Mouse (Mus musculus) liver, postnatal 0 days (tissue): ENCODE data around the gene Cebpa. TPM values are rescaled to one million over a fixed set of nuclear protein-coding genes. Genes with fewer than 3 reads are reported as not detected.

Experiments used
- ATAC-seq: fragments of 200-750 bp; cut with Nextera tagmentation; 2 replicates; pipeline ENCODE4 v1.8.0; 2017; ENCODE audit warnings: mild to moderate bottlenecking, moderate library complexity
- DNase-seq: peaks from one replicate; pipeline ENCODE4 v3.0.0-alpha.2; 2016
- H3K27ac ChIP-seq: fragments of 300-500 bp; sonication (generic); 2 replicates; pipeline ENCODE4 v1.5.1; 2014; ENCODE audit warnings: antibody characterized with exemption, moderate library complexity, mild to moderate bottlenecking, low read depth
- H3K27me3 ChIP-seq: fragments of 300-500 bp; sonication (generic); 2 replicates; pipeline ENCODE4 v1.6.1; 2014; ENCODE audit warnings: low read length, control low read depth, mixed read lengths; ENCODE audit not compliant: insufficient read depth
- H3K36me3 ChIP-seq: fragments of 300-500 bp; sonication (generic); replicated peaks from 2 replicates; pipeline ENCODE4 v1.6.1; 2014; ENCODE audit warnings: mild to moderate bottlenecking, control low read depth, low read length, moderate library complexity, mixed read lengths; ENCODE audit not compliant: insufficient read depth
- H3K4me1 ChIP-seq: fragments of 300-500 bp; sonication (generic); 2 replicates; pipeline ENCODE4 v1.6.1; 2014; ENCODE audit warnings: antibody characterized with exemption, mild to moderate bottlenecking, control low read depth; ENCODE audit not compliant: insufficient read depth
- H3K4me2 ChIP-seq: fragments of 300-500 bp; sonication (generic); 2 replicates; pipeline ENCODE4 v1.6.1; 2014; ENCODE audit warnings: low read depth, mild to moderate bottlenecking, low read length, moderate library complexity, mixed read lengths
- H3K4me3 ChIP-seq: fragments of 300-500 bp; sonication (generic); 2 replicates; pipeline ENCODE4 v1.5.1; 2014; ENCODE audit warnings: low read depth, low read length
- H3K9ac ChIP-seq: fragments of 300-500 bp; sonication (generic); replicated peaks from 2 replicates; pipeline ENCODE4 v1.6.1; 2014; ENCODE audit warnings: mild to moderate bottlenecking, moderate library complexity
- H3K9me3 ChIP-seq: fragments of 300-500 bp; sonication (generic); 2 replicates; pipeline ENCODE4 v1.6.1; 2016; ENCODE audit warnings: mild to moderate bottlenecking, control low read depth, low read length, mixed read lengths
- CTCF ChIP-seq: sonication (generic); IDR thresholded peaks from 2 replicates; pipeline ENCODE4 v1.5.1; 2016; ENCODE audit warnings: antibody characterized with exemption, low read depth
- EP300 ChIP-seq: IDR thresholded peaks from 2 replicates; pipeline ENCODE4 v1.6.1; 2016; ENCODE audit warnings: antibody characterized with exemption, low read depth, mild to moderate bottlenecking
- WGBS: fragments of 180-500 bp; shearing (Covaris S2); extraction: QIAGEN DNeasy Blood & Tissue Kit; methylation state at CpG from one replicate; pipeline ENCODE4 v1.1.7; 2014; ENCODE audit not compliant: insufficient replicate concordance; 5-methylcytosine and 5-hydroxymethylcytosine counted together
- microRNA-seq: library from miRNA; unstranded; fragments of <30 nt; microRNA quantifications from one replicate; pipeline ENCODE4, GENCODE M21; 2016
- polyA plus RNA-seq: library from polyadenylated mRNA; unstranded; fragments of >200 nt; fragmentation: Nextera tagmentation; extraction: Ambion mirVana; gene quantifications from 2 replicates; pipeline ENCODE4 v1.2.1, GENCODE M21; 2015

Cebpa gene
- polyA plus RNA-seq, 1 experiment from 2014 or later, result 20.2 TPM

DNA sequence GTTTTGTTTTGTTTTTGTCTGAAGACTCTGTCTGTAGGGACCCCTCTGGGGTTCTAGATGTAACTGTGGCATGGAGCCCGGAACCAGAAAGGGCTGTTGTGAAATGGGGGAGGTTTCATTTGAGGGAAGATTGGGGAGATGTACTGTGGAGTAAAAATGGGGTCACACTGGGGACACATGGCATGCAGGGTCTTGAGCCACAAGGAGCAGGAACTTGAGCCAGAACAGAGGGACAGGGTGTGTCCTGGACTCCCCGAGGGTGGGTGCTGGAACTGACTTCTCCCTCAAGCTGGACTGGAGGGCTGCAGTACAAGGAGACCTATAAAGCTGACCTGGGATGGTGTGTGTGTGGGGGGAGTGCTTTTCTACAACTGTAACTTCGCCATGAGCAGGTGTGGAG lies 38.4 kb downstream of the Cebpa start:
- Histone ChIP-seq H3K4me1 (peaks cover 6% of the 10 kb centered on the region; the same call in 1 of the 2 replicates), H3K9me3 (no peaks in the 10 kb centered on the region), H3K27ac (no peak overlapping the region), H3K27me3 (no peaks in the 10 kb centered on the region), H3K4me2 (no peak overlapping the region), H3K4me3 (no peak overlapping the region), H3K9ac (no peak overlapping the region), H3K36me3 (no peaks in the 10 kb centered on the region)
- no peak for TF ChIP-seq EP300
- no peak for TF ChIP-seq CTCF
- 47% methylated on average over 3 of the region's 3 CpGs for WGBS
- DNase-seq, result no peak
- no peak for ATAC-seq

- H3K4me2 ChIP-seq, result no peak overlapping the region
- H3K9ac ChIP-seq, result no peak overlapping the region
- TF ChIP-seq CTCF, result no peak
- TF ChIP-seq EP300, result no peak
- no peaks in the 10 kb centered on the region for H3K27me3 ChIP-seq
- H3K36me3 ChIP-seq, result no peaks in the 10 kb centered on the region
- H3K4me3 ChIP-seq, result no peak overlapping the region
- H3K9me3 ChIP-seq, result no peaks in the 10 kb centered on the region
- H3K4me1 ChIP-seq, result peaks cover 11% of the 10 kb centered on the region
- no peak overlapping the region for H3K27ac ChIP-seq
- WGBS, result 76% methylated on average over 6 of the region's 6 CpGs
- ATAC-seq, result no peak
- no peak for DNase-seq
These were observed 43.4 kb downstream of the Cebpa start for GRCm38 (mm10) chr7:35162443-35162842.

DNA sequence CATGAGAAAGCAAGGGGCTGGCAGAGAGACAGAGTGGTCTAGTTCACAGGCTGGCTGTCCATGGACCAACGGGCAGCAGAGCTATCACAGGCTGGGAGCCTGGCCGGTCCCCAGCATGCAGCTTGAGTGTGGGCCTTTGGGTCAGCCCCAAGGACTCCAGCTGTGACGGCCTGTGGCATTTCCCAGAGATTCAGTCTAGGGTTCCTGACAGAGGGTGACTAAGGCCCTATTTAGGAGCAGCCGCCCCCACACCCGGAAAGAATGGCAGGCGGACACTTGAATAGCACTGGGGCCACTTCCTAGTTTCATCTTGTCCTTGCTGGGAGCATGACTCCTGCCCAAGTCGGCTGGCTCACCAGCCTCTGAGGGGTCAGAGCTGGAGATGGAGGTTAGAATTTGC lies 44.5 kb downstream of the Cebpa start:
- Histone ChIP-seq H3K9ac (no peak overlapping the region), H3K9me3 (no peaks in the 10 kb centered on the region), H3K4me1 (peaks cover 16% of the 10 kb centered on the region), H3K4me2 (no peak overlapping the region), H3K36me3 (no peaks in the 10 kb centered on the region), H3K4me3 (no peak overlapping the region), H3K27ac (no peak overlapping the region), H3K27me3 (no peaks in the 10 kb centered on the region)
- 58% methylated on average over 7 of the region's 7 CpGs for WGBS
- DNase-seq (no peak), ATAC-seq (no peak)
- TF ChIP-seq EP300 (no peak), CTCF (no peak)

- 82% methylated on average over 6 of the region's 6 CpGs for WGBS
- no peak for ATAC-seq
- TF ChIP-seq CTCF (no peak), EP300 (no peak)
These were observed 45.0 kb downstream of the Cebpa start for GRCm38 (mm10) chr7:35164131-35164530.

GRCm38 (mm10) chr7:35166988-35167387 lies 47.9 kb downstream of the Cebpa start:
- 52% methylated on average over 5 of the region's 5 CpGs for WGBS
- Histone ChIP-seq H3K27me3 (no peaks in the 10 kb centered on the region), H3K4me1 (peaks cover 18% of the 10 kb centered on the region), H3K9me3 (no peaks in the 10 kb centered on the region), H3K4me2 (no peak overlapping the region), H3K36me3 (no peaks in the 10 kb centered on the region), H3K27ac (peak overlapping the region; percentile 48), H3K4me3 (no peak overlapping the region), H3K9ac (no peak overlapping the region)
- no peak for DNase-seq
- no peak for TF ChIP-seq EP300
- no peak for TF ChIP-seq CTCF
- no peak for ATAC-seq

More at GRCm38 (mm10) chr7:35164131-35164530, 45.0 kb downstream of the Cebpa start:
- Histone ChIP-seq H3K9ac (no peak overlapping the region), H3K9me3 (no peaks in the 10 kb centered on the region), H3K4me3 (no peak overlapping the region), H3K27ac (no peak overlapping the region), H3K4me1 (peaks cover 16% of the 10 kb centered on the region), H3K27me3 (no peaks in the 10 kb centered on the region), H3K4me2 (no peak overlapping the region), H3K36me3 (no peaks in the 10 kb centered on the region)
- DNase-seq, result no peak

DNA sequence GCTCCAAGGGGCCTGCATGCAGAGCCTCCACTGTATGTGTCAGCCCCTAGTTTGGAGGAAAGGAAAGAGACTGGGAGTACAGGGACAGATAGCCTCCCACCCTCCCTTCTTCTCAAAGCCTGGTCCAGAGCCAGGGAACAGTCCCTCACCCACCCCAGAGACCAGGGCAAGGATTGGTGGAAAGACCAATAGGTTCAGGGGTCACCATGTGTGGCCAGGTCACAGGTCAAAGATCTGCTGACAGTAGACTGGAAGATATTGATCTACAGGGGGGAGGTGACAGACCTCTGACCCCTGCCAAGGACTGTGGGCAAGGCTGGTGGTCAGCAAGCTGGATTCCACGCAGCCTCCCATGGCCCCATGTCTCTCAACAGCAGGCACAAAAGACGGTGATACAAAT lies 48.8 kb downstream of the Cebpa start:
- ATAC-seq, result peak; percentile 51
- peak; percentile 48 for DNase-seq
- WGBS, result 45% methylated on average over 2 of the region's 2 CpGs
- H3K9me3 ChIP-seq, result no peaks in the 10 kb centered on the region
- H3K27ac ChIP-seq, result peak overlapping the region; percentile 48
- no peaks in the 10 kb centered on the region for H3K27me3 ChIP-seq
- H3K4me2 ChIP-seq, result no peak overlapping the region
- no peak overlapping the region for H3K4me3 ChIP-seq
- TF ChIP-seq EP300 (peak; percentile 72; the same call in 1 of the 2 replicates), CTCF (no peak)
- peaks cover 18% of the 10 kb centered on the region for H3K4me1 ChIP-seq
- H3K36me3 ChIP-seq, result no peaks in the 10 kb centered on the region
- no peak overlapping the region for H3K9ac ChIP-seq

DNA sequence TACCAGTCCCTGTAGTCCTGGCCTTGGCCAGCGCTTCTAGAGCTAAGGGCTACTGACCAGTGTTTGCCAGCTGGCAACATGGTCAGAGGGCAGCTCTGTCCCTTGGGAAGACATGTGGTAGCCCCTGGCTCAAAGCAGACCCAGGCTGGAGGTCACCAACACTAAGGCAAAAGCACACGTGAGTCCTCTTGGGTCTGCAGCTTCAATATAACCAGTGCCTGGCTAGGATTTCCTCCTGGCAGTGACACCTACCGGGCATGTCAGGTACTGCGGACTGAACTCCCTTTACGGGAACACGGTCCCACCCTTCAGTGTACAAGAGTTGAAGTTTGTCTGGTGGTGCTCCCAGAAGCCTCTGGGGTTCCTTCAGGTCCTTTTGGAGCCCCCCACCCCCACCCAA lies 50.2 kb downstream of the Cebpa start:
- Histone ChIP-seq H3K27me3 (no peaks in the 10 kb centered on the region), H3K4me1 (peaks cover 18% of the 10 kb centered on the region), H3K4me3 (no peak overlapping the region), H3K4me2 (no peak overlapping the region), H3K36me3 (no peaks in the 10 kb centered on the region), H3K9me3 (no peaks in the 10 kb centered on the region), H3K27ac (no peak overlapping the region), H3K9ac (no peak overlapping the region)
- DNase-seq, result peak; percentile 88
- ATAC-seq, result peak; percentile 62
- 10% methylated on average over 6 of the region's 6 CpGs for WGBS
- TF ChIP-seq CTCF (peak; percentile 94), EP300 (no peak)

Small RNAs within 50 kb of the gene (microRNA-seq; reads per million reads assigned to microRNA genes)
- gene Gm25033, result not detected

Other genes starting within 250 kb of the Cebpa start
- 27.5 and 30.2 TPM in 2 replicates for gene Pepd, start 206.9 kb upstream of the Cebpa start, polyA plus RNA-seq
- 30.8 and 35.2 TPM in 2 replicates for gene Cebpg, start 62.7 kb upstream of the Cebpa start, polyA plus RNA-seq
- 0.12 TPM in 2 replicates for gene Slc7a10, start 67.1 kb downstream of the Cebpa start, polyA plus RNA-seq
- 0.61 and 0.69 TPM in 2 replicates for gene Lrp3, start 96.2 kb downstream of the Cebpa start, polyA plus RNA-seq
- 4.9 and 5.6 TPM in 2 replicates for gene Gpatch1, start 199.1 kb downstream of the Cebpa start, polyA plus RNA-seq
- gene Rhpn2, start 214.9 kb downstream of the Cebpa start, polyA plus RNA-seq, result 8.1 TPM in 2 replicates